Mouse (Mus musculus) heart, adult 9 months (tissue): Measurements from ENCODE around the gene Macrod2.

Source experiments
- DNase-seq, 2 experiments: peaks; one replicate each; pipeline ENCODE4 v3.0.0; 2022; ENCODE audit warnings: low spot score in 2 of 2

Macrod2 gene

GRCm38 (mm10) chr2:141673405-141673804 is 1278.3 kb downstream of the Macrod2 start:
- DNase-seq = no peak

- no peak for DNase-seq
These were observed 1302.4 kb downstream of the Macrod2 start for GRCm38 (mm10) chr2:141697541-141697940.

- DNase-seq = no peak
These were observed 1303.2 kb downstream of the Macrod2 start for GRCm38 (mm10) chr2:141698320-141698719.

GRCm38 (mm10) chr2:141700759-141701452 is 1305.8 kb downstream of the Macrod2 start:
- no peak for DNase-seq

- no peak for DNase-seq
These were observed 1316.7 kb downstream of the Macrod2 start for GRCm38 (mm10) chr2:141711785-141712184.

GRCm38 (mm10) chr2:141712265-141712664 is 1317.2 kb downstream of the Macrod2 start:
- DNase-seq = no peak

GRCm38 (mm10) chr2:141715061-141715460 is 1320.0 kb downstream of the Macrod2 start:
- DNase-seq = no peak

GRCm38 (mm10) chr2:141722531-141722930 is 1327.4 kb downstream of the Macrod2 start:
- no peak for DNase-seq

- DNase-seq = no peak
These were observed 1333.9 kb downstream of the Macrod2 start for GRCm38 (mm10) chr2:141728998-141729397.

- DNase-seq = no peak
These were observed 1341.8 kb downstream of the Macrod2 start for GRCm38 (mm10) chr2:141736685-141737456.

- DNase-seq = no peak
These were observed 1343.6 kb downstream of the Macrod2 start for GRCm38 (mm10) chr2:141738702-141739101.

GRCm38 (mm10) chr2:141740318-141740717 is 1345.2 kb downstream of the Macrod2 start:
- DNase-seq = no peak

GRCm38 (mm10) chr2:141800236-141800635 is 1405.1 kb downstream of the Macrod2 start:
- DNase-seq = no peak

GRCm38 (mm10) chr2:141800909-141801308 is 1405.8 kb downstream of the Macrod2 start:
- no peak for DNase-seq

GRCm38 (mm10) chr2:141816266-141816665 is 1421.2 kb downstream of the Macrod2 start:
- DNase-seq = no peak

- no peak for DNase-seq
These were observed 1422.6 kb downstream of the Macrod2 start for GRCm38 (mm10) chr2:141817546-141818180.

- no peak for DNase-seq
These were observed 1425.7 kb downstream of the Macrod2 start for GRCm38 (mm10) chr2:141820795-141821194.

GRCm38 (mm10) chr2:141825606-141826495 is 1430.7 kb downstream of the Macrod2 start:
- no peak for DNase-seq

- DNase-seq = no peak
These were observed 1435.4 kb downstream of the Macrod2 start for GRCm38 (mm10) chr2:141830496-141830895.

- DNase-seq = no peak
These were observed 1436.4 kb downstream of the Macrod2 start for GRCm38 (mm10) chr2:141831515-141831914.

- DNase-seq = no peak
These were observed 1439.2 kb downstream of the Macrod2 start for GRCm38 (mm10) chr2:141834156-141834782.
